Mouse (Mus musculus) CH12.LX (cell line): ENCODE measurements around the gene Srebf2. TPM values are rescaled to one million over a fixed set of nuclear protein-coding genes. Genes with fewer than 3 reads are reported as not detected.

Experiments
- DNase-seq: peaks from one replicate; pipeline ENCODE4 v3.0.0-alpha.2; 2013; ENCODE audit errors: extremely low read depth
- H3K27ac ChIP-seq: 2 replicates; pipeline ENCODE4 v1.5.1; 2012; ENCODE audit warnings: low read depth, mild to moderate bottlenecking, control low read depth, moderate library complexity; ENCODE audit not compliant: insufficient read depth
- H3K27me3 ChIP-seq: replicated peaks from 2 replicates; pipeline ENCODE3; 2012; ENCODE audit warnings: inconsistent platforms
- H3K36me3 ChIP-seq, 2 experiments: replicated peaks in 1 of 2; 2 replicates each; pipeline versions ENCODE3 to v1.6.1; 2012; ENCODE audit warnings: inconsistent platforms in 1 of 2, low read length in 1 of 2, mild to moderate bottlenecking in 1 of 2, mixed read lengths in 1 of 2, moderate library complexity in 1 of 2; ENCODE audit not compliant: control insufficient read depth in 1 of 2, insufficient read depth in 1 of 2
- H3K4me1 ChIP-seq, 2 experiments: 2 replicates each; pipeline ENCODE4 v1.6.1; 2012; ENCODE audit warnings: inconsistent platforms in 1 of 2, moderate library complexity in 1 of 2; ENCODE audit not compliant: insufficient read depth in 2 of 2, control insufficient read depth in 1 of 2
- H3K4me2 ChIP-seq: 2 replicates; pipeline ENCODE4 v1.6.1; 2012; ENCODE audit warnings: low read depth, mild to moderate bottlenecking, control low read depth; ENCODE audit not compliant: poor library complexity, insufficient read depth, severe bottlenecking
- H3K4me3 ChIP-seq, 3 experiments: fragments of 150-350 bp in 1 of 3; sonication (generic) in 1 of 3; replicated peaks in 1 of 3; 2 replicates each; pipeline versions ENCODE3 to v1.5.1; 2011 to 2012; ENCODE audit warnings: low read depth in 2 of 3, low read length in 2 of 3, mild to moderate bottlenecking in 2 of 3, moderate library complexity in 2 of 3, control low read depth in 1 of 3, improper control_type of control experiment in 1 of 3, inconsistent platforms in 1 of 3, mixed read lengths in 1 of 3; ENCODE audit not compliant: poor library complexity in 1 of 3
- H3K79me2 ChIP-seq: replicated peaks from 2 replicates; pipeline ENCODE4 v1.6.1; 2012; ENCODE audit warnings: mild to moderate bottlenecking, moderate library complexity; ENCODE audit not compliant: control insufficient read depth, poor library complexity, insufficient read depth, severe bottlenecking; ENCODE audit errors: extremely low read depth
- H3K9ac ChIP-seq: 2 replicates; pipeline ENCODE4 v1.6.1; 2012; ENCODE audit warnings: low read depth, mild to moderate bottlenecking, control low read depth, moderate library complexity; ENCODE audit not compliant: insufficient read depth
- H3K9me3 ChIP-seq: replicated peaks from 2 replicates; pipeline ENCODE3; 2012; ENCODE audit warnings: low read length, inconsistent platforms, mixed read lengths
- BHLHE40 ChIP-seq: IDR thresholded peaks from 2 replicates; pipeline ENCODE4 v1.6.1; 2011; ENCODE audit warnings: mild to moderate bottlenecking, low read depth, low read length, improper control_type of control experiment
- CHD1 ChIP-seq: IDR thresholded peaks from 2 replicates; pipeline ENCODE4 v1.6.1; 2012; ENCODE audit warnings: low read depth, low read length, improper control_type of control experiment, inconsistent platforms
- CHD2 ChIP-seq: IDR thresholded peaks from 2 replicates; pipeline ENCODE4 v1.6.1; 2011; ENCODE audit warnings: low read length, improper control_type of control experiment
- CTCF ChIP-seq, 2 experiments: IDR thresholded peaks in 1 of 2; conservative IDR thresholded peaks in 1 of 2; 2 replicates each; pipeline ENCODE4 v1.5.1; 2011 to 2012; ENCODE audit warnings: low read depth in 2 of 2, low read length in 2 of 2, improper control_type of control experiment in 1 of 2, inconsistent platforms in 1 of 2, mild to moderate bottlenecking in 1 of 2, moderate library complexity in 1 of 2
- E2F4 ChIP-seq: IDR thresholded peaks from 2 replicates; pipeline ENCODE4 v1.6.1; 2011; ENCODE audit warnings: low read depth, low read length, improper control_type of control experiment; ENCODE audit not compliant: insufficient replicate concordance
- ELF1 ChIP-seq: IDR thresholded peaks from 2 replicates; pipeline ENCODE4 v1.6.1; 2014; ENCODE audit warnings: low read depth, mild to moderate bottlenecking, inconsistent platforms, low read length, improper control_type of control experiment
- EP300 ChIP-seq: IDR thresholded peaks from 2 replicates; pipeline ENCODE4 v1.6.1; 2011; ENCODE audit warnings: low read length, improper control_type of control experiment
- ETS1 ChIP-seq: conservative IDR thresholded peaks from 2 replicates; pipeline ENCODE4 v1.6.1; 2012; ENCODE audit warnings: low read depth, mild to moderate bottlenecking, inconsistent platforms, low read length, improper control_type of control experiment, moderate library complexity
- GABPA ChIP-seq: IDR thresholded peaks from 2 replicates; pipeline ENCODE4 v1.6.1; 2012; ENCODE audit warnings: low read depth, low read length, improper control_type of control experiment, inconsistent platforms; ENCODE audit not compliant: insufficient replicate concordance
- HCFC1 ChIP-seq: IDR thresholded peaks from 2 replicates; pipeline ENCODE4 v1.6.1; 2012; ENCODE audit warnings: low read depth, mild to moderate bottlenecking, inconsistent platforms, low read length, improper control_type of control experiment
- IRF4 ChIP-seq: IDR thresholded peaks from 2 replicates; pipeline ENCODE4 v1.6.1; 2014; ENCODE audit warnings: low read depth, mild to moderate bottlenecking, inconsistent platforms, low read length, improper control_type of control experiment
- JUN ChIP-seq: IDR thresholded peaks from 2 replicates; pipeline ENCODE4 v1.6.1; 2011; ENCODE audit warnings: low read depth, mild to moderate bottlenecking, low read length, improper control_type of control experiment, moderate library complexity; ENCODE audit not compliant: insufficient read depth
- JUND ChIP-seq: conservative IDR thresholded peaks from 2 replicates; pipeline ENCODE4 v1.6.1; 2011; ENCODE audit warnings: low read depth, low read length, improper control_type of control experiment
- KAT2A ChIP-seq: IDR thresholded peaks from 2 replicates; pipeline ENCODE4 v1.6.1; 2012; ENCODE audit warnings: low read length, improper control_type of control experiment, inconsistent platforms; ENCODE audit not compliant: insufficient replicate concordance
- MAFK ChIP-seq: IDR thresholded peaks from 2 replicates; pipeline ENCODE4 v1.6.1; 2011; ENCODE audit warnings: low read length, improper control_type of control experiment; ENCODE audit not compliant: insufficient replicate concordance
- MAX ChIP-seq: IDR thresholded peaks from 2 replicates; pipeline ENCODE4 v1.6.1; 2011; ENCODE audit warnings: low read length, improper control_type of control experiment
- MAZ ChIP-seq: IDR thresholded peaks from 2 replicates; pipeline ENCODE4 v1.6.1; 2012; ENCODE audit warnings: low read depth, mild to moderate bottlenecking, inconsistent platforms, low read length, improper control_type of control experiment, moderate library complexity
- MEF2A ChIP-seq: IDR thresholded peaks from 2 replicates; pipeline ENCODE4 v1.6.1; 2014; ENCODE audit warnings: low read depth, mild to moderate bottlenecking, inconsistent platforms, low read length, improper control_type of control experiment, borderline replicate concordance
- MXI1 ChIP-seq: IDR thresholded peaks from 2 replicates; pipeline ENCODE4 v1.6.1; 2011; ENCODE audit warnings: mild to moderate bottlenecking, low read depth, low read length, improper control_type of control experiment
- MYC ChIP-seq: IDR thresholded peaks from 2 replicates; pipeline ENCODE4 v1.6.1; 2011; ENCODE audit warnings: low read depth, mild to moderate bottlenecking, improper control_type of control experiment, low read length
- NELFE ChIP-seq: IDR thresholded peaks from 2 replicates; pipeline ENCODE4 v1.6.1; 2011; ENCODE audit warnings: low read depth, low read length, improper control_type of control experiment
- NRF1 ChIP-seq: IDR thresholded peaks from 2 replicates; pipeline ENCODE4 v1.6.1; 2014; ENCODE audit warnings: low read depth, mild to moderate bottlenecking, inconsistent platforms, low read length, improper control_type of control experiment, moderate library complexity
- PAX5 ChIP-seq: IDR thresholded peaks from 2 replicates; pipeline ENCODE4 v1.6.1; 2012; ENCODE audit warnings: low read length, inconsistent platforms, mixed read lengths
- POLR2A ChIP-seq: IDR thresholded peaks from 2 replicates; pipeline ENCODE4 v1.6.1; 2011; ENCODE audit warnings: low read depth, mild to moderate bottlenecking, improper control_type of control experiment, low read length
- POLR2AphosphoS2 ChIP-seq: IDR thresholded peaks from 2 replicates; pipeline ENCODE4 v1.6.1; 2011; ENCODE audit warnings: low read depth, low read length, improper control_type of control experiment
- RAD21 ChIP-seq: IDR thresholded peaks from 2 replicates; pipeline ENCODE4 v1.6.1; 2011; ENCODE audit warnings: low read depth, mild to moderate bottlenecking, low read length, improper control_type of control experiment, moderate library complexity
- RCOR1 ChIP-seq: conservative IDR thresholded peaks from 2 replicates; pipeline ENCODE4 v1.6.1; 2012; ENCODE audit warnings: low read depth, mild to moderate bottlenecking, inconsistent platforms, low read length, improper control_type of control experiment
- SIN3A ChIP-seq: IDR thresholded peaks from 2 replicates; pipeline ENCODE4 v1.6.1; 2012; ENCODE audit warnings: low read length, improper control_type of control experiment, inconsistent platforms
- SMC3 ChIP-seq: IDR thresholded peaks from 2 replicates; pipeline ENCODE4 v1.6.1; 2011; ENCODE audit warnings: low read depth, low read length, improper control_type of control experiment
- TBP ChIP-seq: conservative IDR thresholded peaks from 2 replicates; pipeline ENCODE4 v1.6.1; 2011; ENCODE audit warnings: low read depth, low read length, improper control_type of control experiment
- TCF12 ChIP-seq: IDR thresholded peaks from 2 replicates; pipeline ENCODE4 v1.6.1; 2014; ENCODE audit warnings: low read depth, mild to moderate bottlenecking, inconsistent platforms, low read length, improper control_type of control experiment
- UBTF ChIP-seq: IDR thresholded peaks from 2 replicates; pipeline ENCODE4 v1.6.1; 2012; ENCODE audit warnings: low read depth, mild to moderate bottlenecking, inconsistent platforms, low read length, improper control_type of control experiment, moderate library complexity
- USF1 ChIP-seq: IDR thresholded peaks from 2 replicates; pipeline ENCODE4 v1.6.1; 2014; ENCODE audit warnings: low read depth, mild to moderate bottlenecking, inconsistent platforms, low read length, improper control_type of control experiment
- USF2 ChIP-seq: conservative IDR thresholded peaks from 2 replicates; pipeline ENCODE4 v1.6.1; 2011; ENCODE audit warnings: low read depth, low read length, improper control_type of control experiment
- ZC3H11A ChIP-seq: IDR thresholded peaks from 2 replicates; pipeline ENCODE4 v1.6.1; 2012; ENCODE audit warnings: low read depth, mild to moderate bottlenecking, inconsistent platforms, low read length, improper control_type of control experiment
- ZKSCAN1 ChIP-seq: IDR thresholded peaks from 2 replicates; pipeline ENCODE4 v1.6.1; 2012; ENCODE audit warnings: low read depth, inconsistent platforms, low read length, improper control_type of control experiment, borderline replicate concordance
- ZMIZ1 ChIP-seq: IDR thresholded peaks from 2 replicates; pipeline ENCODE4 v1.6.1; 2012; ENCODE audit warnings: low read depth, mild to moderate bottlenecking, inconsistent platforms, low read length, improper control_type of control experiment
- ZNF384 ChIP-seq: IDR thresholded peaks from 2 replicates; pipeline ENCODE4 v1.6.1; 2012; ENCODE audit warnings: low read depth, low read length, improper control_type of control experiment, inconsistent platforms
- dilution Hi-C: fragments of 300-500 bp; cut with MboI; formaldehyde crosslinking; loops from 2 replicates; pipeline ENCODE4 v1.14.3; 2020; ENCODE audit warnings: low sequenced_read_pairs; ENCODE audit not compliant: extremely low pct_unique_long_range_greater_than_20kb, extremely low pct_ligation_motif_present
- in situ Hi-C: fragments of 300-500 bp; cut with MboI; formaldehyde crosslinking; loops from 3 replicates; pipeline ENCODE4 v1.14.3; 2019; ENCODE audit warnings: low sequenced_read_pairs, low pct_ligation_motif_present, low pct_unique_long_range_greater_than_20kb, mixed read lengths
- polyA plus RNA-seq: library from polyadenylated mRNA; unstranded; fragments of >175 nt; gene quantifications from 2 replicates; pipeline ENCODE4 v1.2.1, GENCODE M21; 2012; ENCODE audit warnings: low read depth; ENCODE audit not compliant: insufficient read length
- total RNA-seq, 2 experiments: library from RNA; depleted of rRNA; stranded (reverse); fragments of 300-350 nt in 1 of 2; fragments of >200 nt in 1 of 2; gene quantifications; 2 replicates each; pipeline ENCODE4 v1.2.3; 2012 to 2014

Srebf2 gene
- total and polyA plus RNA-seq, 3 experiments = 94.3 to 253 (median 159) TPM

DNA sequence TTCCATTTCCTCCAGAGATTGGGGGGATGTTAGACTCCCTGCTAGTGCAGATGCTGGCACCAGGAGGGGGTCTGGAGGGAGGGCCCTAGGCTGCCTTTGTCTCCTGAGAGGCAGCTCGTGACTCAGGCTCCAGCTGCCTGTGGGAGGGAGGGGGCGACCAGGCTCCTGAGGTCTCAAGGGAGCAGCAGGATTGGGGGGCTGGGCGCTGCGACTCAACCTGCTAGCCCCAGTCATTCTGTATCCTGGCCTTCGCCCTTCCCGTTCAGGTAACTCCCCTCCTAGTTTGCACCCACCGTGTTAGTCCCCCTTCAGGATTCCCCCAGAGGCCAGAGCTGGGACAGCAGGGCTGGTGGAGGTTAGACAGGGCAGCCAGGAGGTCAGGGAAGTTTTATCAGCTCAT, 70.1 kb downstream of the Srebf2 start:
- peaks cover 18 to 68% of the 10 kb centered on the region in 2 experiments for H3K4me1 ChIP-seq
- H3K4me3 ChIP-seq = peak overlapping the region; percentile 57 to 75 (median 63)
- dilution Hi-C loops = no loop called here
- H3K27me3 ChIP-seq = no peaks in the 10 kb centered on the region
- peak overlapping the region; percentile 93 for H3K9ac ChIP-seq
- TF ChIP-seq ZKSCAN1 (no peak), MXI1 (peak; percentile 65), UBTF (peak; percentile 79), ZNF384 (peak; percentile 29; the same call in 1 of the 2 replicates), USF2 (no peak), JUND (no peak), ETS1 (peak; percentile 90), BHLHE40 (peak; percentile 98), ZC3H11A (no peak), CTCF (conservative IDR thresholded peaks at IDR 0.05 in 1 of 2, IDR thresholded peaks at IDR 0.05 in 1 of 2; ENCODE audit: low read depth in 2 of 2, low read length in 2 of 2) (peak in 1 of 2 experiments; percentile 51; a peak in 2 of 4 replicates), POLR2A (peak; percentile 54), PAX5 (no peak), EP300 (peak; percentile 72), HCFC1 (0 out of 2 replicates have a peak, but pooled peaks have one; percentile 43), SMC3 (peak; percentile 25; the same call in 1 of the 2 replicates), ZMIZ1 (peak; percentile 80; the same call in 1 of the 2 replicates), MAZ (peak; percentile 96), MAX (peak; percentile 53; the same call in 1 of the 2 replicates), SIN3A (peak; percentile 86), TCF12 (peak; percentile 96), E2F4 (no peak), MAFK (0 out of 2 replicates have a peak, but pooled peaks have one; percentile 19), NRF1 (no peak), NELFE (no peak; the same call in 1 of the 2 replicates), CHD2 (peak; percentile 87), MYC (no peak), MEF2A (peak; percentile 75), USF1 (peak; percentile 13; the same call in 1 of the 2 replicates), TBP (peak; percentile 26; the same call in 1 of the 2 replicates), RAD21 (no peak; the same call in none of the 2 replicates), CHD1 (peak; percentile 47; the same call in 1 of the 2 replicates), GABPA (no peak), POLR2AphosphoS2 (no peak), RCOR1 (0 out of 2 replicates have a peak, but pooled peaks have one; percentile 27), KAT2A (peak; percentile 72; the same call in 1 of the 2 replicates), ELF1 (no peak; the same call in 1 of the 2 replicates), IRF4 (peak; percentile 74; the same call in 1 of the 2 replicates), JUN (no peak)
- TF ChIP-seq, all 38 proteins: peak for 24
- DNase-seq = peak; percentile 86
- Histone ChIP-seq H3K4me2 (peak overlapping the region; percentile 89), H3K9me3 (no peaks in the 10 kb centered on the region), H3K36me3 (peaks cover under 1 to 8% of the 10 kb centered on the region in 2 experiments), H3K79me2 (peaks cover 29% of the 10 kb centered on the region), H3K27ac (peak overlapping the region; percentile 99)
- in situ Hi-C loops = loop anchor here (10.0 kb wide), 1 partner anchor 72 kb away; the partner anchor contains the start of gene Srebf2
